Comparison of ENCODE assay signal across 13 mouse cellular contexts in the genomic region with DNA sequence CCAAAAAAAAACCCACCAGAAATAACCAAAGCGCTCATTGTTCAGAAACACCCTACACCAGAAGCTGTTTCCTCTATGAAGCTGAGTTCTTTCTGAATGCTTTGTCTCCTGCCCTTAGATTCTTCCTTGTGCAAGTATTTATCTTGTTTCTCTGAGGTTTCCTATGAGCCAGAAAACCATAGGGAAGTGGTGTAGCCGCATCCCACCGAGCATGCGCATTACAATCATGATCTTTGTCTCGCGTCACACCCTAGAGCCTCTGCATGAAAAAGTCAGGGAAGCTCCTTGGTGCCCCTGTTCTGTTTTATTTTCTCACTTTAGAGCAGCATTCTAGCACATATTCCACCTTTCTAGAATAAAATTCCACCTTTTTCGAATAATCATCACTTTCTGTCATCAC. TPM values are rescaled to one million over a fixed set of nuclear protein-coding genes. Genes with fewer than 3 reads are reported as not detected.
DNase-seq lines count a peak whose midpoint lies in the region.
"Had no signal": no experiment of that assay in that cellular context is flagged by ENCODE, and none has a peak within 500 bp of the region (broad histone marks: within the 10 kb centered on the region; RNA-seq: fewer than 3 reads in every experiment).

No protein-coding gene starts in this region.

- DNase-seq in heart, adult 11 months = peak; percentile 74
- no peak for DNase-seq in heart, adult 8-10 months (ENCODE audit: low spot score)
- DNase-seq in thymus, postnatal 0 days (ENCODE audit: low spot score) = peak; percentile 37
- DNase-seq in thymus, postnatal 36 days = no peak
- peak; percentile 5 for DNase-seq in embryo, embryonic 10.5 days (ENCODE audit: low spot score)
- DNase-seq in retina, embryonic 14.5 days (ENCODE audit: low spot score) = peak; percentile 10
- DNase-seq in layer of hippocampus, adult 9-11 months = no peak
- no peak for DNase-seq in frontal cortex, postnatal 36 days (ENCODE audit: low spot score in 2 of 2)
- DNase-seq: cerebellum, adult 9-10 months; heart, adult 2 months; heart, postnatal 36 days; kidney, adult 8-10 months; lung, postnatal 10 days had no signal

RNA-seq across cellular contexts. Expression of gene Gtf3c3, which starts 4.9 kb away (rescaled TPM):
- total RNA-seq in heart, adult 8-10 months (2022) = 10 to 100 TPM in 2 of 4 experiments, 1 to 10 TPM in 2; 9.6 to 14.5 (median 10.8) TPM
- 15.0 and 17.1 TPM in 2 replicates for polyA plus RNA-seq in thymus, postnatal 0 days (2015; fragmentation: Nextera tagmentation; extraction: Ambion mirVana)

Comparison
In these comparisons a context has a peak if more than half of its experiments do, and no peak if none do; other contexts are left out.
1. DNase-seq: peak in heart, adult 11 months (single experiment), thymus, postnatal 0 days (single experiment), embryo, embryonic 10.5 days (single experiment) and retina, embryonic 14.5 days (single experiment); none in heart, adult 8-10 months (single experiment), thymus, postnatal 36 days (0 of 2), layer of hippocampus, adult 9-11 months (single experiment) and frontal cortex, postnatal 36 days (0 of 2).